Mouse (Mus musculus) lung, postnatal 4 days (tissue): ENCODE measurements around the gene Ghr.

Source experiments
- DNase-seq, 2 experiments: peaks; one replicate each; pipeline ENCODE4 v3.0.0; 2021

Gene Ghr

GRCm38 (mm10) chr15:3444448-3445020 is 138.8 kb downstream of the Ghr start:
- DNase-seq: no peak

GRCm38 (mm10) chr15:3441506-3442286 is 141.6 kb downstream of the Ghr start:
- DNase-seq: peak in 1 of 2 experiments; percentile 41

- DNase-seq: no peak
Observed at GRCm38 (mm10) chr15:3437381-3437780, 145.9 kb downstream of the Ghr start.

DNA sequence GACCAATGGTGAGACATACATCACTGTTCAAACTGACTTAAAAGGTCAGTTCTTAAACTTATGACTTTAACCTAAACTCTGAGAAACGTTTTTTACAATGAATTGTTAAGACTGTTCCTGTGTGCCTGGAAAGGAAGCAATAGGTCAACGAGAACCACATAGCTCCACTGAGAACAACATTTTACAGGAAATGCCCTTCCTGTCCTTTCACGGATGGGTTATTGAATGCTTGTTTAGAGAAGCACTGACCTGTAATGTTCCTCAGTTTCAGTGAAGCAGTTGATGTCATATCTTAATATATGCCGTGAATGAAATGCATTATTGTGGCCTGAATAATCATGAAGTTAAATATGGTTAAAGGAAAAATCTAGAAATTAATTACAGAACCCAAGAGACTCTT is 147.7 kb downstream of the Ghr start:
- no peak for DNase-seq

- no peak for DNase-seq
Observed at GRCm38 (mm10) chr15:3434461-3434860, 148.8 kb downstream of the Ghr start.

DNA sequence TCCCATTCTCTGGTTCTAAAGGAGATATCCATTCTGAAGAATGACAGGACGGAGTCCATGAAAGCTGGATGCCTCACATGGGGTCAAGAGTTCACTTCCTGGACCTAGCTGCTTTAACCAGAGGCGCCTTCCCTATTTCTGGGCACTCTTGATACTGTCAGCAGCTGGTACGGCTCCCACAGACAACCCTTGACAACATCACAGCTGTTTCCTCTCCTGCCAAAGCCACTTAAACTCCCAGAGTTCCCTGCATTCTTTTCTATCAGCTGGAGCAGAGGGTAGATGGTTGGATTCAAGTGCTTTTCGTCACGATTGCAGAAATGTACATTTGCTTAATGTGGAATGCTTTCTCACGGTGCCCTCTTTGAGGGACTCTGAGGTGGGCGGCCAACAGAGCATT is 150.0 kb downstream of the Ghr start:
- peak; percentile 71 to 87 for DNase-seq

- no peak for DNase-seq
Observed at GRCm38 (mm10) chr15:3432823-3433222, 150.5 kb downstream of the Ghr start.

DNA sequence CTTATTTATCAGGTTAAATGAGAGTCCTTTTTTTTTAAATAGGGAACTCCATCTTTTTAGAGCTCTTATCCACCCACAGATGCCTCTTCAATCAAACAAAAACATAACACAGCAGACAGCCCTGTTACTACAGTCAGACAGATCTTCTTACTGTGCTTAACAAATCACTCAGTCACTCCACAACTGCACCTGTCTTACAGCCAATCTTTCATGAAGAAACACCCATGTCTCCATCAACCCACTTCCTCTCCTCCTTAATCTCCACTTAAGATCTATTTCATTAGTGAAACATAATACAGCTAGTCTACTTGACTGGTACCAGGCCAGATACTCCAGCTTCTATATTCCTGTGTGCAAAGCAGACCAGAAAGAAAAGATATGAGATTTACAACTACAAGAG is 153.9 kb downstream of the Ghr start:
- no peak for DNase-seq

DNA sequence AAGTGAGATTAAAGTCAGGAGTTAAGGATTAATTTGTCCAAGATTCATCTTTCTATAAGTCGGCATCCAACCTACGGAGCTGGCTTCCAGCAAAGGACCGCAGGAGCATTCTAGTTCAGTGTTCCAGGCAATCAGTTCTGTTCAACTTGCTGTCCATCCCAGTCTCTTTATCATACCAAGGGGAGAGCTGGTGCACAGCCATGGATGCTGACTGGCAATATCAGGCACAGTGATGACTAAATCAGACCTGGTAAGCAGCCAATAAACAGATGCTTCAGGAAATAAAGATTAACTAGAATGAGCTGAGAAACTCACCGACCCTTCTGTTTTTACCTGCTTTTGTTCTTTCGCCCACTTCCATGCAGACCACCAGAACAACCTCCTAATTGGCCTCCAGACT is 154.3 kb downstream of the Ghr start:
- no peak for DNase-seq

- no peak for DNase-seq
Observed at GRCm38 (mm10) chr15:3426401-3426800, 156.9 kb downstream of the Ghr start.

- DNase-seq: peak; percentile 51 to 68
Observed at GRCm38 (mm10) chr15:3423177-3423576, 160.1 kb downstream of the Ghr start.

DNA sequence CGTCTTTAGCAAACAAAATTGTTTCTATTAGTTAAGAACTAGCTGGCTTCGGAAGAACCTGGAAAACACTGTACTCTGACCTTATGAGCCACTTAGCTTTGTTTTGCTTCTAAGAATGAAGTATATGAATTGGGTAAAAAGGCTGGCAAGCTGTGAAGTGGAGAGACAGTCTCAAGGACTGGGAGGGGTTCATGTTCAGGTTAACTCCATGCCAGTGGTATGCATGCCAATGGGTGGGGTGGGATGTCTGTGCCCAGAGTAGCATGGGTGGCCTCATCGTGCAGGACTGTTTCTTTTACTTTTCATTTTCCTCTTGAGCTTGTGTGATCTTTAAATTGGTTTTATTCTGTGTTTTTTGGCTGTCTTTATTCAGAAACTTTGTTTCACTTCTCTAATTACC is 165.6 kb downstream of the Ghr start:
- peak in 1 of 2 experiments; percentile 54 for DNase-seq

GRCm38 (mm10) chr15:3413103-3413502 is 170.2 kb downstream of the Ghr start:
- DNase-seq: no peak

DNA sequence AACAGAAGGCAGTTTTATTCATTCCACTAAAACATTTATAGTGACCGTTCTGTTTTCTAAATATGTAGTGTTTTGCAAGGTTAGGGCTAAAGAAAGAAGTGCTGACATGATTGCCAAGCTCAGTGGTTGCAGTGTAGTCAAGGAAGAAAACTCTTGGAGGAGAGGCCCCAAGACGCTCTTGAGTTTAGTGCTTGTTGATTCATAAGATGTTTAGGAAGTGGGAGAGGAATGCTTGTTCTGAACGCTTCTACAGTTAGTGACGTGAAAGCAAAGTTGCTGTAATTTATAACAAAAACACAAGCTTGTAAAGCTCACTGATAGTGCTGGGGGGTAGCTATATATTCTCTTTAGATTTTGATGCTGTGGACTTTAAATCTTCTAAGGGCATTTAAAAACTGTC is 174.8 kb downstream of the Ghr start:
- DNase-seq: no peak

DNA sequence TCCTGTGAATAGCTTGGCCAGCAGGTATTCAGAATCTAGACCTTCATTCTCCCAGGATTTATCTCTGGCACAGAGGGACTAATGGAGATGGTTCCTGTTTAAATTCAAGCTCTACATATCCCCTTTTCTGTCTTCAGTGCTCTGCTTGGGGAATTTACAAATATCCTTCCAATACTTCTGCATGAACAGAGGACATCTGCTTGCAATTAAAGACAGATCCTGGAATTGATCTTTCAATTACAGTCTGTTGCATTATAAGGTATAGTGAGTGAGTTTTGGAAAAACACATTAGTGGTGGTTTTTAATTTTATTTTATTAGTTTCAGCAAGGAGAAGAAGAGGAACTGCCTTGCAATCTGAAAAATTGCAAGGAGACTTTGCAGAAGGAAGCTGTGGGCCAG is 184.1 kb downstream of the Ghr start:
- no peak for DNase-seq

GRCm38 (mm10) chr15:3397369-3398100 is 185.8 kb downstream of the Ghr start:
- no peak for DNase-seq

DNA sequence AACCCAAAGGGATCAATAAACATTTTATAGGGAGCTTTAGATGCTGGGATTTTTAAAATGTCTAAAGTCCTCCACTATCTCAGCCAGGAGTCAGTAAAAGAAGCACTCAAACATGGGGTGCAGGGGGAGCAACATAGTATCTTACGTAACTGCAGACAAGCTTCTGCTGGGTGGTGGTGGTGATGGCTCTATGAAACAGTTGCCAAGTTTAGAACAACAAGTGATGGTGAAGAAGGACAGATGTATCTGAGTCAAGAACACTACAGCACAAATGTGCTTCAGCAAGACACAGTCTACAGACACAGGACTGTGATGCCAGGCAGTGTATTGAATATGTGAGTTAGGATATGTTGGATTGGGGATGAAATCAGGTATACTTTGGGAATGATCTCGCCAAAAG is 187.1 kb downstream of the Ghr start:
- DNase-seq: no peak

GRCm38 (mm10) chr15:3395700-3396099 is 187.6 kb downstream of the Ghr start:
- DNase-seq: no peak

DNA sequence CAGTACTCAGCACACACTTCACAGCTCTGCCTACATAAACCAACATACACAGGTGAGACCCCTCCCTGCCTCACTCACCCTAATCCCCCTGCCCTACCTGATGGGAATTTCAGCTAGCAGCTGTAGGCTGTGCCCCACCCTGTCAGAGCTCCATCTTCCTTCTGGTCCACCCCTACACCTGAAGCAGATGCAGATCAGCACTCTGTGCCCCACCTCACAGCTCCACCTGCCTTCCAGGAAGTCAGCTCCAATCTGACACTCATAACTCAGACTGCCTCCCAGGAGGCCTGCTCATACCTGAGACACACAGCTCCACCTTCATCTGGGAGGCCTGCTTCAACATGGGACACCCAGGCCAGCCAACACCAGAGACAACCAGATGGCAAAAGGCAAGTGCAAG is 192.6 kb downstream of the Ghr start:
- no peak for DNase-seq

DNA sequence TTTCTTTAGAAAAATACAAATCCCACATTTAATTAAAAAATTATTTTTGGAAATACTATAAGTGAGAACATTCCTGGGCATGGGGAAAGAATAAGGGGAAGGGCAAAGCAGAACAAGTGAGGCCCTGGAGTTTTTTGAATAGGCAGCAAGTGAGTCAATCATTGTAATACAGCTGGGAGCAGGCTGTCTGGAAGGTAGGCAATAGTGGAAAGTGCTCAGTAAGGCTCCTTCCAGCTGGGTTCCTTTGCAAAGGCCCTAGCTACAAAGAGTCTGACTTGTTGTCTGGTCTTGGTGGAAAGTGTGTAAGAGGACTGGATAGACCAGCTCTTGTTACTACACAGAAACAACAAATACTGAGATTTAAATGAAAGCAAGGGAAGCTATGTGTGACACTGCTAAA is 194.3 kb downstream of the Ghr start:
- no peak for DNase-seq

GRCm38 (mm10) chr15:3388485-3388884 is 194.8 kb downstream of the Ghr start:
- no peak for DNase-seq

DNA sequence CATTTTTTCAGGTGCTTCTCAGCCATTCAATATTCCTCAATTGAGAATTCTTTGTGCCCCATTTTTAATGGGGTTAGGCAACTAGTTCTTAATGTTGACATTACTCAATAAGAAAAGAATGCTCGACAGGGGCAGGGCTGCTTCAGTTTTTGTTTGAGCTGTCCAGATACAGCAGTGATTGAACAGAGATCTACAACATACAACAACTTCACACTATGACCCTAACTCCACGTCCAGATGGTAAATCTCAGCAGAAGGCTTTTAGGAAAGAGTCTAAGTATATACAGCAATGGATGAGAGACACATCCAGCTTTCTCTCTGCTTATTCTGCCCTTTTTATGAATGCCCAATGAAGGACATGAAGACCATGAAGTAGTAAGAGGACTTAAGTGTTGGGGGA is 199.5 kb downstream of the Ghr start:
- no peak for DNase-seq

- peak; percentile 24 to 44 for DNase-seq
Observed at GRCm38 (mm10) chr15:3381413-3381812, 201.9 kb downstream of the Ghr start.

GRCm38 (mm10) chr15:3368261-3368832 is 214.9 kb downstream of the Ghr start:
- DNase-seq: no peak
